Mouse (Mus musculus) brain, embryonic 14.5 days (tissue): ENCODE results near the gene Arih1.

Experiments used
- CTCF ChIP-seq: fragments of 200-500 bp; IDR thresholded peaks from 2 replicates; pipeline ENCODE4 v1.5.1; 2012; ENCODE audit warnings: inconsistent platforms, mild to moderate bottlenecking, moderate library complexity, borderline replicate concordance; ENCODE audit not compliant: insufficient read depth, insufficient read length; ENCODE audit errors: extremely low read depth
- POLR2A ChIP-seq: fragments of 200-500 bp; IDR thresholded peaks from 2 replicates; pipeline ENCODE4 v1.6.1; 2012; ENCODE audit warnings: mild to moderate bottlenecking, inconsistent platforms, borderline replicate concordance; ENCODE audit not compliant: poor library complexity, insufficient read depth, insufficient read length, severe bottlenecking; ENCODE audit errors: extremely low read depth

DNA sequence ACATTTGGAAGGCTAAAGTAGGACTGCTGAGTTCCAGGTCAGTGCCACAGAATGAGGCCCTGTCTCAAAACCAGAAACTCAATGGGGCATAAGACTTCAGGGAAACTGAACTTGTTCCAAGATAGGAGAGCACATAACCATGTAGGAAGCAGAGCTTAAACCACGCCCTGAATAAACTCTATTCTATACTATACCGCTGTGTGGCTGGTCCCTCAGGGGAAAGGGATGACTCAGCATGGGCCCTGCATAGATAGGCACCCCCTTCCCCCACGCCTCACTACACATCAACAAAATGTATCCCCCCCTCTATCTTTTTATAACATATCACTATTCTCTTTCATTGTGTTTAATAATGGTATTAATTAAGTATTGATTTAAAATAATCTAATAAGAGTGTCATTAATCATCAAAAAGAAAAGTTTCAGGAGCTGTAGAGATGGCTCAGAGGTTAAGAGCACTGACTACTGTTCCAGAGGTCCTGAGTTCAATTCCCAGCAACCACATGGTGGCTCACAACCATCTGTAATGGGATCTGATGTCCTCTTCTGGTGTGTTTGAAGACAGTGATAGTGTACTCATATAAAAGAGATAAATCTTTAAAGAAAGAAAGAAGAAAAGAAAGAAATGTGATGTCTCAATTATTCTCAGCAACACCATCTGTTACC, 30.9 kb downstream of the Arih1 start:
- no peak for TF ChIP-seq CTCF
- TF ChIP-seq POLR2A = no peak
